Mouse (Mus musculus) lung, adult 2 months (tissue): ENCODE data around the gene Tlcd1.

ENCODE experiments used
- CTCF ChIP-seq: fragments of 200-500 bp; IDR thresholded peaks from 2 replicates; pipeline ENCODE4 v1.5.1; 2011; ENCODE audit warnings: mild to moderate bottlenecking, low read length, control low read depth; ENCODE audit not compliant: insufficient read depth
- POLR2A ChIP-seq: fragments of 200-500 bp; IDR thresholded peaks from 2 replicates; pipeline ENCODE4 v1.6.1; 2011; ENCODE audit warnings: low read depth, mild to moderate bottlenecking, control low read depth, low read length, borderline replicate concordance; ENCODE audit errors: extremely low read depth

- TF ChIP-seq CTCF (no peak), POLR2A (no peak)
Observed at GRCm38 (mm10) chr11:78172748-78173383, 3.6 kb upstream of the Tlcd1 start.
